Mouse (Mus musculus): ENCODE results near the gene Plb1.

GRCm38 (mm10) chr5:32261251-32261650 lies 28.7 kb downstream of the Plb1 start:
- TF ChIP-seq CTCF (IDR thresholded peaks at IDR 0.05) (no peak), EP300 (IDR thresholded peaks at IDR 0.05) (no peak)
